Mouse (Mus musculus) spleen, adult 2 months (tissue): ENCODE data around the gene Prrt1. TPM values are rescaled to one million over a fixed set of nuclear protein-coding genes. Genes with fewer than 3 reads are reported as not detected.

Experiments
- DNase-seq, 2 experiments: peaks; one replicate each; pipeline versions ENCODE4 v3.0.0 to v3.0.0-alpha.2; 2012 to 2021; ENCODE audit warnings: low spot score in 2 of 2, low read depth in 1 of 2
- H3K27ac ChIP-seq: fragments of 200-500 bp; 2 replicates; pipeline ENCODE4 v1.5.1; 2012; ENCODE audit warnings: low read length, inconsistent platforms; ENCODE audit not compliant: insufficient read depth
- H3K27me3 ChIP-seq: fragments of 200-500 bp; 2 replicates; pipeline ENCODE4 v1.6.1; 2012; ENCODE audit warnings: mild to moderate bottlenecking, moderate library complexity, low read length, inconsistent platforms; ENCODE audit not compliant: control insufficient read depth, insufficient read depth
- H3K36me3 ChIP-seq: fragments of 200-500 bp; 2 replicates; pipeline ENCODE4 v1.6.1; 2012; ENCODE audit warnings: mild to moderate bottlenecking, low read length, inconsistent platforms; ENCODE audit not compliant: control insufficient read depth, insufficient read depth
- H3K4me1 ChIP-seq: fragments of 200-500 bp; 2 replicates; pipeline ENCODE4 v1.6.1; 2011; ENCODE audit warnings: inconsistent platforms; ENCODE audit not compliant: control insufficient read depth, insufficient read depth, insufficient read length
- H3K4me3 ChIP-seq: fragments of 200-500 bp; 2 replicates; pipeline ENCODE4 v1.5.1; 2011; ENCODE audit warnings: mild to moderate bottlenecking, inconsistent platforms; ENCODE audit not compliant: insufficient read depth, insufficient read length; ENCODE audit errors: extremely low read depth
- CTCF ChIP-seq: fragments of 200-500 bp; IDR thresholded peaks from 2 replicates; pipeline ENCODE4 v1.5.1; 2011; ENCODE audit warnings: mild to moderate bottlenecking, inconsistent platforms; ENCODE audit not compliant: insufficient read depth, insufficient read length, insufficient replicate concordance; ENCODE audit errors: extremely low read depth
- POLR2A ChIP-seq: fragments of 200-500 bp; IDR thresholded peaks from 2 replicates; pipeline ENCODE4 v1.6.1; 2011; ENCODE audit warnings: low read depth, low read length, inconsistent platforms
- WGBS: fragments of 180-500 bp; shearing (Covaris S2); methylation state at CpG from one replicate; pipeline ENCODE4 v1.1.7; 2018; 5-methylcytosine and 5-hydroxymethylcytosine counted together
- polyA plus RNA-seq: library from polyadenylated mRNA; depleted of rRNA; stranded (reverse); fragments of >200 nt; gene quantifications from 2 replicates; pipeline ENCODE4 v1.2.3, GENCODE M21; 2012

Gene Prrt1
- polyA plus RNA-seq, 1 experiment, result 9.5 TPM

GRCm38 (mm10) chr17:34664472-34664871, 35.1 kb downstream of the Prrt1 start:
- WGBS, result 57% methylated on average over 7 of the region's 7 CpGs
- no peak for DNase-seq
- Histone ChIP-seq H3K27ac (no peak overlapping the region), H3K4me3 (no peak overlapping the region), H3K4me1 (no peaks in the 10 kb centered on the region), H3K36me3 (no peaks in the 10 kb centered on the region), H3K27me3 (peaks cover 4% of the 10 kb centered on the region; the same call in 1 of the 2 replicates)
- TF ChIP-seq POLR2A (no peak), CTCF (no peak)

DNA sequence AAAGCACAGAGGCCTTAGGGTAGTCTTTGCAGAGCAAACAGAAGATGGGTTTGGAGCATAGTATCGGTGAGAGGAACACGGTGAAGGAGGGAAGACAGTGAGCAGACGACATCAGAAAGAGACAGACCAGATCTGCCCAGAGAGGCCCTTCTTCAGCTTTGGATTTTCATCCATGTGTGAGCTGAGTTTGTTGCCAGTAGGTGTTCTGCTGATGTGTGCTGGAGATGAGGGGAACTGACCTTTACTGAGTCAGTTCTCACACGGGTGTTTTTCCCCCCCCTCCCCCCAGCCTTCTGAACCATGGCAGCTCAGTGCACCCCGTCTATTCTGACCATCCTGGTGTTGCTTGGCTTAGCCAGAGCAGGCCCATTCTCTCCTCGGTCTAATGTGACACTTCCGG, 40.9 kb downstream of the Prrt1 start, which contains the start of gene Tnxb:
Gene Tnxb, plus strand, starts transcription at position 301 of the 400 bp plus-strand sequence.
- TF ChIP-seq CTCF (no peak), POLR2A (no peak)
- peaks cover 10% of the 10 kb centered on the region for H3K27me3 ChIP-seq
- 67% methylated on average over 7 of the region's 7 CpGs for WGBS
- H3K27ac ChIP-seq, result no peak within 1 kb of the TSS
- no peak within 1 kb of the TSS for H3K4me3 ChIP-seq
- no peak for DNase-seq
- H3K4me1 ChIP-seq, result no peaks in the 10 kb centered on the region; the same call in 1 of the 2 replicates
- H3K36me3 ChIP-seq, result no peaks in the 10 kb centered on the region

DNA sequence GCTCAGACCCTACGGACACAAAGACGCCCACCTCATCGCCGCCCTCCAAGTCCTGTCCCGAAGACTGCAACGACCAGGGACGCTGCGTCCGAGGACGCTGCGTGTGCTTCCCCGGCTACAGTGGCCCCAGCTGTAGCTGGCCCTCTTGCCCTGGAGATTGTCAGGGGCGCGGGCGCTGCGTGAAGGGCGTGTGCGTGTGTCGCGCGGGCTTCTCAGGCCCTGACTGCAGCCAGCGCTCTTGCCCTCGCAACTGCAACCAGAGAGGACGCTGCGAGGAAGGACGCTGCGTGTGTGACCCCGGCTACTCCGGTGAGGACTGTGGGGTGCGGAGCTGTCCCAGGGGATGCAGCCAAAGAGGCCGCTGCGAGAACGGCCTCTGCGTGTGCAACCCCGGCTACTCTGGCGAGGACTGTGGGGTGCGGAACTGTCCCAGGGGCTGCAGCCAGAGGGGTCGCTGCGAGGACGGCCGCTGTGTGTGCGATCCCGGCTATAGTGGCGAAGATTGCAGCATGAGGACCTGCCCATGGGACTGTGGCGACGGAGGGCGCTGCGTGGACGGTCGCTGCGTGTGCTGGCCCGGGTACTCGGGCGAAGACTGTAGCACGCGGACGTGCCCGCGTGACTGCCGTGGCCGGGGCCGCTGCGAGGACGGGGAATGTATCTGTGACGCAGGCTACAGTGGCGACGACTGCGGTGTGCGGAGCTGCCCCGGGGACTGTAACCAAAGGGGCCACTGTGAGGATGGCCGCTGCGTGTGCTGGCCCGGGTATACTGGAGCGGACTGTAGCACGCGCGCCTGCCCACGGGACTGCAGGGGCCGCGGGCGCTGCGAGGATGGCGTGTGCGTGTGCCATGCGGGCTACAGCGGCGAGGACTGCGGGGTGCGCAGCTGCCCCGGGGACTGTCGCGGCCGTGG, 42.1 kb downstream of the Prrt1 start:
- no peak overlapping the region for H3K4me3 ChIP-seq
- WGBS, result 26% methylated on average over 93 of the region's 93 CpGs
- TF ChIP-seq POLR2A, result no peak
- no peak for TF ChIP-seq CTCF
- H3K27me3 ChIP-seq, result peaks cover 10% of the 10 kb centered on the region
- DNase-seq, result no peak
- H3K4me1 ChIP-seq, result no peaks in the 10 kb centered on the region; the same call in 1 of the 2 replicates
- no peaks in the 10 kb centered on the region for H3K36me3 ChIP-seq
- no peak overlapping the region for H3K27ac ChIP-seq

DNA sequence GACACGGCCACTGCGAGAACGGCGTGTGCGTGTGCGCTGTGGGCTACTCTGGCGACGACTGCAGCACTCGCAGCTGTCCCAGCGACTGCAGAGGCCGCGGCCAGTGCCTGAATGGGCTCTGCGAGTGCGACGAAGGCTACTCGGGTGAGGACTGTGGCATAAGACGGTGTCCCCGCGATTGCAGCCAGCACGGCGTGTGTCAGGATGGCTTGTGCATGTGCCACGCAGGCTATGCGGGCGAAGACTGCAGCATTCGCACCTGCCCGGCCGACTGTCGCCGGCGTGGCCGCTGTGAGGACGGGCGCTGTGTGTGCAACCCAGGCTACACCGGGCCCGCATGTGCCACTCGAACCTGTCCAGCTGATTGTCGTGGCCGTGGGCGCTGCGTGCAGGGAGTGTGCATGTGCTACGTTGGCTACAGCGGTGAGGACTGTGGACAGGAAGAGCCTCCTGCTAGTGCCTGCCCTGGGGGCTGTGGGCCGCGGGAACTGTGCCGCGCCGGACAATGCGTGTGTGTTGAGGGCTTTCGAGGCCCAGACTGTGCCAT, 43.0 kb downstream of the Prrt1 start:
- H3K36me3 ChIP-seq, result no peaks in the 10 kb centered on the region
- 42% methylated on average over 49 of the region's 49 CpGs for WGBS
- no peak overlapping the region for H3K4me3 ChIP-seq
- TF ChIP-seq CTCF (no peak), POLR2A (no peak)
- DNase-seq, result no peak
- H3K27ac ChIP-seq, result no peak overlapping the region
- peaks cover 10% of the 10 kb centered on the region for H3K27me3 ChIP-seq
- no peaks in the 10 kb centered on the region; the same call in 1 of the 2 replicates for H3K4me1 ChIP-seq

GRCm38 (mm10) chr17:34673139-34673538, 43.8 kb downstream of the Prrt1 start:
- Histone ChIP-seq H3K4me1 (no peaks in the 10 kb centered on the region; the same call in 1 of the 2 replicates), H3K27me3 (peaks cover 9% of the 10 kb centered on the region), H3K27ac (no peak overlapping the region), H3K36me3 (no peaks in the 10 kb centered on the region), H3K4me3 (no peak overlapping the region)
- WGBS, result 85% methylated on average over 7 of the region's 7 CpGs
- DNase-seq, result no peak
- TF ChIP-seq CTCF (no peak), POLR2A (no peak)

DNA sequence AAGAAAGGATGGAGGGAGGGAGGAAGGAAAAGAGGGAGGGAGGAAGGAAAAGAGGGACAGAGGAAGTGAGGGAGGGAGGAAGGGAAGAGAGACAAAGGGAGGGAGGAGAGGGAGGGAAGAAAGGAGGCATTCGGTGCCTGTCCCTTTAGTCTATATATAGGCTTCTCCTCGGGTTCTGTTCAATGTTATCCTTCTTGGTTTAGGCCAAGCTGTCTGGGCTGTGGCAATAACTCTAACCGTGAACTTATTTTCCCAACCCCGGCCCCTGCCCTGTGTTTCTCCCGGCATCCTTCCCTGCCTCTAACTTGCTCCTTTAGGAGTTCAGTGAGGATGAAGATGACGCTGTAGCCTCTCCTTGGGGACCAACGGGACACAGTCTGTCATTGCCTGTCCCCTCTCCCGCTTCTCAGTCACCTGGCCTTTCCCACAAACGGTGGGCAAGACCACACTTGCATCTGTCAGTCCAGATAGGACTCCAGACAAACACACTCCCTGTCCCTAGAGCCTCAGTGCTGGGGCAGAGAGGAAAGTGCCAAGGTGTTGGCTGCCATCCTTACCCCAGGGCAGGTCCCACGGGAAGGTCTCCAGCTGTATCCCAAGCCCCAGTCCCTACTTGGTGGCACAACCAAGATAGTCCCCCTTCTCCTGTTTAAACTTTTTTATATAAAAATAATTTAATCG, 45.3 kb downstream of the Prrt1 start:
- Histone ChIP-seq H3K27ac (no peak overlapping the region), H3K4me1 (no peaks in the 10 kb centered on the region; the same call in 1 of the 2 replicates), H3K36me3 (no peaks in the 10 kb centered on the region), H3K4me3 (no peak overlapping the region), H3K27me3 (peaks cover 9% of the 10 kb centered on the region)
- DNase-seq, result no peak
- 61% methylated on average over 11 of the region's 11 CpGs for WGBS
- no peak for TF ChIP-seq POLR2A
